9 mouse cellular contexts compared by ENCODE assay signal in genomic region chr12:104829596-104830282, GRCm38 (mm10). TPM values are rescaled to one million over a fixed set of nuclear protein-coding genes. Genes with fewer than 3 reads are reported as not detected.
DNase-seq lines count a peak whose midpoint lies in the region; ATAC-seq and TF ChIP-seq lines count a peak whose summit lies in the region.
"Had no signal": no experiment of that assay in that cellular context is flagged by ENCODE, and none has a peak within 500 bp of the region (broad histone marks: within the 10 kb centered on the region; RNA-seq: fewer than 3 reads in every experiment).

No protein-coding gene starts in this region.

- intact Hi-C loops in heart, postnatal 10 days (cut with DNase I): loop anchor here (5.0 kb wide), 1 partner anchor 57 kb away; no protein-coding TSS in a partner anchor

- 44% methylated on average over 6 of the region's 6 CpGs for WGBS in limb, embryonic 10.5 days
- WGBS in midbrain, postnatal 0 days: 35% methylated on average over 6 of the region's 6 CpGs

- peak; percentile 21 for DNase-seq in layer of hippocampus, adult 9-11 months
- DNase-seq in layer of hippocampus, postnatal 36 days: no peak
- DNase-seq in heart, postnatal 10 days: peak; percentile 58 to 64
- no peak for DNase-seq in limb, embryonic 10.5 days (ENCODE audit: low spot score)
- DNase-seq in midbrain, postnatal 0 days (ENCODE audit: low spot score): peak; percentile 39
- DNase-seq in cerebellum, adult 9-11 months: no peak

- peak overlapping the region; percentile 14; the same call in 1 of the 2 replicates for H3K27ac ChIP-seq in cortical plate, adult 2 months (ENCODE audit: insufficient read depth, low read length)
- H3K27ac ChIP-seq in limb, embryonic 10.5 days: peak overlapping the region; percentile 46
- H3K27ac ChIP-seq in midbrain, postnatal 0 days (ENCODE audit: low read depth, low read length): no peak overlapping the region

- H3K27me3 ChIP-seq in limb, embryonic 10.5 days (ENCODE audit: low read depth, poor library complexity, severe bottlenecking): no peaks in the 10 kb centered on the region
- H3K27me3 ChIP-seq in midbrain, postnatal 0 days (ENCODE audit: insufficient read depth, low read length): no peaks in the 10 kb centered on the region

- no peak overlapping the region for H3K4me2 ChIP-seq in midbrain, postnatal 0 days (ENCODE audit: low read depth, low read length, poor library complexity, severe bottlenecking)

- peaks cover 3% of the 10 kb centered on the region; the same call in 1 of the 2 replicates for H3K4me1 ChIP-seq in cortical plate, adult 2 months (ENCODE audit: control insufficient read depth, insufficient read depth, low read length)
- H3K4me1 ChIP-seq in limb, embryonic 10.5 days: peaks cover 40% of the 10 kb centered on the region
- no peaks in the 10 kb centered on the region for H3K4me1 ChIP-seq in midbrain, postnatal 0 days (ENCODE audit: insufficient read depth, low read length)

- H3K9me3 ChIP-seq in limb, embryonic 10.5 days (replicated peaks): no peaks in the 10 kb centered on the region
- no peaks in the 10 kb centered on the region for H3K9me3 ChIP-seq in midbrain, postnatal 0 days (ENCODE audit: low read length)
- H3K9me3 ChIP-seq: megakaryocyte, embryonic 14.5 days had no signal

- H3K9ac ChIP-seq in midbrain, postnatal 0 days (replicated peaks; ENCODE audit: low read length, poor library complexity, severe bottlenecking): no peak overlapping the region

- peak; percentile 35; the same call in 1 of the 2 replicates for ATAC-seq in midbrain, postnatal 0 days (ENCODE audit: low FRiP score)
- ATAC-seq in erythroid progenitor cell, adult 5-6 weeks (replicated peaks; ENCODE audit: low FRiP score, poor library complexity, severe bottlenecking): no peak

- H3K4me3 ChIP-seq in cortical plate, adult 2 months (ENCODE audit: insufficient read depth, low read length): no peak overlapping the region
- no peak overlapping the region for H3K4me3 ChIP-seq in limb, embryonic 10.5 days
- no peak overlapping the region for H3K4me3 ChIP-seq in midbrain, postnatal 0 days (ENCODE audit: low read depth, low read length)
- H3K4me3 ChIP-seq: megakaryocyte, embryonic 14.5 days had no signal

- no peak for TF ChIP-seq POLR2A in cortical plate, adult 2 months (IDR thresholded peaks at IDR 0.05; ENCODE audit: extremely low read depth, insufficient read depth, low read length)

- no peaks in the 10 kb centered on the region for H3K36me3 ChIP-seq in limb, embryonic 10.5 days
- H3K36me3 ChIP-seq in midbrain, postnatal 0 days (ENCODE audit: insufficient read depth, low read length): no peaks in the 10 kb centered on the region

- TF ChIP-seq CTCF in cortical plate, adult 2 months (IDR thresholded peaks at IDR 0.05; ENCODE audit: extremely low read depth, insufficient read depth, low read length): 0 out of 2 replicates have a peak, but pooled peaks have one; percentile 10
- TF ChIP-seq CTCF in midbrain, postnatal 0 days (IDR thresholded peaks at IDR 0.05): peak; percentile 62

RNA-seq across cellular contexts. Expression of gene Clmn, which starts 35.1 kb away (rescaled TPM):
- total RNA-seq in layer of hippocampus, postnatal 36 days (2021): 100 to 1,000 TPM in 1 of 2 experiments, 10 to 100 TPM in 1; 91.9 to 104 TPM
- polyA plus RNA-seq in cortical plate, adult 2 months (2012; rRNA removed): 20.6 and 21.2 TPM in 2 replicates
- 1 to 10 TPM; 1.5 to 1.8 TPM for total RNA-seq in heart, postnatal 10 days (2021)
- polyA plus RNA-seq in limb, embryonic 10.5 days (2016; fragmentation: Nextera tagmentation; extraction: Ambion mirVana): 2.0 and 3.0 TPM in 2 replicates
- 2.2 and 3.1 TPM in 2 replicates for total RNA-seq in midbrain, postnatal 0 days (2014; rRNA removed)
- 1.4 and 2.4 TPM in 2 replicates for polyA plus RNA-seq in midbrain, postnatal 0 days (2015; fragmentation: Nextera tagmentation; extraction: Ambion mirVana)
- not detected in 2 replicates for total RNA-seq in erythroid progenitor cell, adult 5-6 weeks (2015; ENCODE audit: low replicate concordance)
- not detected in 2 replicates for total RNA-seq in erythroid progenitor cell, adult 5-6 weeks (2017; ENCODE audit: low replicate concordance)

Comparison
In these comparisons a context has a peak if more than half of its experiments do, and no peak if none do; other contexts are left out.
1. DNase-seq: peak in layer of hippocampus, adult 9-11 months (single experiment), heart, postnatal 10 days (2 of 2) and midbrain, postnatal 0 days (single experiment); none in layer of hippocampus, postnatal 36 days (0 of 2), limb, embryonic 10.5 days (single experiment) and cerebellum, adult 9-11 months (single experiment).
2. RNA of gene Clmn, which starts 35.1 kb away (total RNA-seq): 91.9 to 104 TPM in layer of hippocampus, postnatal 36 days; 2.2 to 3.1 TPM in midbrain, postnatal 0 days, 1.5 to 1.8 TPM in heart, postnatal 10 days and not detected in erythroid progenitor cell, adult 5-6 weeks; every median in the first group is over 10 times any median in the second.